In genomic region chr16:30453213-30453975, GRCm38 (mm10) we compare ENCODE assay signal across 18 mouse cellular contexts. TPM values are rescaled to one million over a fixed set of nuclear protein-coding genes. Genes with fewer than 3 reads are reported as not detected.
DNase-seq lines count a peak whose midpoint lies in the region; ATAC-seq and TF ChIP-seq lines count a peak whose summit lies in the region.
"Had no signal": no experiment of that assay in that cellular context is flagged by ENCODE, and none has a peak within 500 bp of the region (broad histone marks: within the 10 kb centered on the region; RNA-seq: fewer than 3 reads in every experiment).

No protein-coding gene starts in this region.

- H3K9ac ChIP-seq in midbrain, embryonic 16.5 days (ENCODE audit: low read depth, low read length), result no peak overlapping the region
- H3K9ac ChIP-seq: lung, embryonic 15.5 days; midbrain, embryonic 13.5 days; neural tube, embryonic 13.5 days had no signal

- peak; percentile 21 for DNase-seq in thymus, adult 2 months
- no peak for DNase-seq in thymus, adult 18-20 months
- peak; percentile 27 for DNase-seq in liver
- DNase-seq in left cerebral cortex, adult 11 months (ENCODE audit: low spot score), result no peak
- DNase-seq in layer of hippocampus, postnatal 25 days (ENCODE audit: extremely low spot score in 1 of 2, low spot score in 1 of 2), result no peak
- DNase-seq in cerebellum, adult 11 months, result no peak
- DNase-seq: adrenal gland, postnatal 10 days; cerebellum, adult 18-20 months; kidney, adult 2 months; left cerebral cortex, postnatal 4 days; retina, postnatal 1 day; spleen, adult 18-20 months had no signal

- peak; percentile 71 for ATAC-seq in megakaryocyte progenitor cell, adult 5-6 weeks (replicated peaks; ENCODE audit: poor library complexity)
- ATAC-seq in midbrain, embryonic 16.5 days, result no peak
- ATAC-seq: midbrain, embryonic 13.5 days had no signal

- H3K36me3 ChIP-seq in thymus, adult 2 months (ENCODE audit: control insufficient read depth, insufficient read depth, low read length), result no peaks in the 10 kb centered on the region
- no peaks in the 10 kb centered on the region for H3K36me3 ChIP-seq in midbrain, embryonic 16.5 days (ENCODE audit: control insufficient read depth, insufficient read depth, low read length)
- H3K36me3 ChIP-seq: lung, embryonic 15.5 days; midbrain, embryonic 13.5 days; neural tube, embryonic 13.5 days had no signal

- H3K27ac ChIP-seq in thymus, adult 2 months (ENCODE audit: control insufficient read depth, insufficient read depth, low read length), result peak overlapping the region; percentile 16; the same call in 1 of the 2 replicates
- H3K27ac ChIP-seq in midbrain, embryonic 16.5 days (ENCODE audit: low read length), result no peak overlapping the region
- H3K27ac ChIP-seq: layer of hippocampus, adult 2 months; lung, embryonic 15.5 days; midbrain, embryonic 13.5 days; neural tube, embryonic 13.5 days had no signal

- 7% methylated on average over 5 of the region's 5 CpGs for WGBS in thymus, adult 2 months
- 87% methylated on average over 5 of the region's 5 CpGs for WGBS in midbrain, embryonic 16.5 days

- H3K4me1 ChIP-seq in thymus, adult 2 months (replicated peaks; ENCODE audit: control insufficient read depth, insufficient read depth, low read length), result peaks cover 4% of the 10 kb centered on the region
- H3K4me1 ChIP-seq in midbrain, embryonic 16.5 days (ENCODE audit: control insufficient read depth, insufficient read depth, low read length), result no peaks in the 10 kb centered on the region
- H3K4me1 ChIP-seq: lung, embryonic 15.5 days; midbrain, embryonic 13.5 days; neural tube, embryonic 13.5 days had no signal

- no peak overlapping the region for H3K4me2 ChIP-seq in midbrain, embryonic 16.5 days (ENCODE audit: low read length)
- H3K4me2 ChIP-seq: lung, embryonic 15.5 days; midbrain, embryonic 13.5 days; neural tube, embryonic 13.5 days had no signal

- no peaks in the 10 kb centered on the region for H3K27me3 ChIP-seq in thymus, adult 2 months (ENCODE audit: control insufficient read depth, insufficient read depth, low read length)
- H3K27me3 ChIP-seq in midbrain, embryonic 16.5 days (ENCODE audit: control insufficient read depth, insufficient read depth, low read depth, low read length), result no peaks in the 10 kb centered on the region
- H3K27me3 ChIP-seq: lung, embryonic 15.5 days; midbrain, embryonic 13.5 days; neural tube, embryonic 13.5 days had no signal

- no peak for TF ChIP-seq POLR2A in thymus, adult 2 months (IDR thresholded peaks at IDR 0.05; ENCODE audit: control insufficient read depth, extremely low read depth, insufficient read depth, low read length, poor library complexity)

- H3K9me3 ChIP-seq in midbrain, embryonic 16.5 days (replicated peaks; ENCODE audit: control insufficient read depth, low read length, poor library complexity, severe bottlenecking), result no peaks in the 10 kb centered on the region
- H3K9me3 ChIP-seq: lung, embryonic 15.5 days; midbrain, embryonic 13.5 days; neural tube, embryonic 13.5 days had no signal

- TF ChIP-seq CTCF in thymus, adult 2 months (IDR thresholded peaks at IDR 0.05; ENCODE audit: borderline replicate concordance, control insufficient read depth, extremely low read depth, insufficient read depth, low read length, poor library complexity), result no peak

- H3K4me3 ChIP-seq in thymus, adult 2 months (ENCODE audit: control insufficient read depth, insufficient read depth, low read length), result no peak overlapping the region
- H3K4me3 ChIP-seq in midbrain, embryonic 16.5 days (ENCODE audit: low read depth, low read length), result no peak overlapping the region
- H3K4me3 ChIP-seq: layer of hippocampus, adult 2 months; lung, embryonic 15.5 days; midbrain, embryonic 13.5 days; neural tube, embryonic 13.5 days had no signal

RNA-seq across cellular contexts. Expression of gene Atp13a3, which starts 47.6 kb away (rescaled TPM):
- 68.1 and 102 TPM in 2 replicates for polyA plus RNA-seq in thymus, adult 2 months (2012; rRNA removed)
- 121 and 143 TPM in 2 replicates for total RNA-seq in megakaryocyte progenitor cell, adult 5-6 weeks (2015)
- 70.9 and 100 TPM in 2 replicates for total RNA-seq in megakaryocyte progenitor cell, adult 5-6 weeks (2017)
- total RNA-seq in layer of hippocampus, postnatal 25 days (2021), result 10 to 100 TPM; 66.3 to 75.4 TPM
- 7.5 and 8.3 TPM in 2 replicates for polyA plus RNA-seq in midbrain, embryonic 16.5 days (2015; fragmentation: Nextera tagmentation; extraction: Ambion mirVana)

Comparison
In these comparisons a context has a peak if more than half of its experiments do, and no peak if none do; other contexts are left out.
1. DNase-seq: peak in thymus, adult 2 months (single experiment) and liver (single experiment); none in thymus, adult 18-20 months (0 of 2), left cerebral cortex, adult 11 months (single experiment), layer of hippocampus, postnatal 25 days (0 of 2) and cerebellum, adult 11 months (single experiment).